ENCODE assay signal across 9 mouse cellular contexts in the genomic region with DNA sequence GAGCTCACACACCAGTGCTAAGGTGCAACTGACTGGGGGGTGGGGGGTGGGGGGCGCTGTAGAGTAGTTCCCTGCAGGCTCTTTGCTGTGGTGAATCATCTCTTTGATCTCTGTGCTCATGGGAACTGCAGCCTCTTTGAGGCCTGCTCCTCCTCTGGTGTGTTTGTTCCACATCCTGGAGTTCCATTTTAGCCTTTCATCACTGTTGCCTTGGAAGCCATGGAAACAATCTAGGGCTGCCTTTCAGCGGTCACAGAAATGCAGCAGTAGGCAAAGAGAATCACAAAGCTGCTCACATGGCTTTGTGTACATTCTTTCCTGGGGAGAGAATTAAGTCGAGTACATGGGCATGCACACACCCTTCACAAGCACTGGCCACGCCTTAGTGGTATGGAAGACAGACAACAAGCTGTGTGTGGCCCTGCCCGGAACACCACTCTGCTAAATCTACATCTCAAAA.
DNase-seq lines count a peak whose midpoint lies in the region; ATAC-seq and TF ChIP-seq lines count a peak whose summit lies in the region.
"Had no signal": no experiment of that assay in that cellular context is flagged by ENCODE, and none has a peak within 500 bp of the region (broad histone marks: within the 10 kb centered on the region; RNA-seq: fewer than 3 reads in every experiment).

No protein-coding gene starts in this region.

- peaks cover 17% of the 10 kb centered on the region for H3K4me1 ChIP-seq in neural tube, embryonic 12.5 days
- H3K4me1 ChIP-seq in hindbrain, embryonic 14.5 days (replicated peaks; ENCODE audit: control insufficient read depth, insufficient read depth, low read length) = peaks cover 8% of the 10 kb centered on the region; the same call in 1 of the 2 replicates
- peaks cover 9% of the 10 kb centered on the region for H3K4me1 ChIP-seq in neural tube, embryonic 14.5 days (ENCODE audit: control insufficient read depth, insufficient read depth, low read length)
- H3K4me1 ChIP-seq in limb, embryonic 10.5 days = 0 out of 2 replicates have a peak, but pooled peaks cover 2% of the 10 kb centered on the region

- WGBS in neural tube, embryonic 12.5 days = 16% methylated on average over 5 of the region's 5 CpGs
- WGBS in hindbrain, embryonic 14.5 days = 12% methylated on average over 5 of the region's 5 CpGs
- WGBS in neural tube, embryonic 14.5 days = 12% methylated on average over 5 of the region's 5 CpGs
- 62% methylated on average over 5 of the region's 5 CpGs for WGBS in limb, embryonic 10.5 days

- TF ChIP-seq CTCF in brain, embryonic 14.5 days (IDR thresholded peaks at IDR 0.05; ENCODE audit: borderline replicate concordance, extremely low read depth, insufficient read depth, insufficient read length) = no peak

- no peak for DNase-seq in neural tube, embryonic 10.5 days (ENCODE audit: extremely low spot score, low spot score)
- DNase-seq in brain, embryonic 14.5 days (ENCODE audit: low read depth) = peak; percentile 86
- peak; percentile 46 for DNase-seq in hindbrain, embryonic 14.5 days (ENCODE audit: low spot score)
- no peak for DNase-seq in limb, embryonic 10.5 days (ENCODE audit: low spot score)

- H3K4me2 ChIP-seq in neural tube, embryonic 12.5 days (replicated peaks) = no peak overlapping the region
- no peak overlapping the region for H3K4me2 ChIP-seq in hindbrain, embryonic 14.5 days (replicated peaks)
- no peak overlapping the region for H3K4me2 ChIP-seq in neural tube, embryonic 14.5 days (ENCODE audit: low read depth, low read length)

- H3K9me3 ChIP-seq in neural tube, embryonic 12.5 days = no peaks in the 10 kb centered on the region
- no peaks in the 10 kb centered on the region for H3K9me3 ChIP-seq in hindbrain, embryonic 14.5 days (ENCODE audit: control insufficient read depth, low read length)
- H3K9me3 ChIP-seq in neural tube, embryonic 14.5 days (ENCODE audit: control insufficient read depth, low read length) = no peaks in the 10 kb centered on the region
- no peaks in the 10 kb centered on the region for H3K9me3 ChIP-seq in limb, embryonic 10.5 days (replicated peaks)

- H3K4me3 ChIP-seq in neural tube, embryonic 12.5 days = no peak overlapping the region
- H3K4me3 ChIP-seq in hindbrain, embryonic 14.5 days (replicated peaks; ENCODE audit: low read length) = no peak overlapping the region
- no peak overlapping the region for H3K4me3 ChIP-seq in neural tube, embryonic 14.5 days (ENCODE audit: low read depth, low read length)
- H3K4me3 ChIP-seq in limb, embryonic 10.5 days = no peak overlapping the region

- peak; percentile 72 for ATAC-seq in neural tube, embryonic 12.5 days (ENCODE audit: low FRiP score, low read depth)
- ATAC-seq in hindbrain, embryonic 14.5 days (ENCODE audit: low FRiP score) = peak; percentile 48; the same call in 1 of the 2 replicates
- ATAC-seq in neural tube, embryonic 14.5 days (ENCODE audit: low read depth) = peak; percentile 65; the same call in 1 of the 2 replicates
- no peak for ATAC-seq in megakaryocyte progenitor cell, adult 5-6 weeks (replicated peaks; ENCODE audit: poor library complexity)
- ATAC-seq: intestine, postnatal 0 days had no signal

- no peak for TF ChIP-seq POLR2A in brain, embryonic 14.5 days (IDR thresholded peaks at IDR 0.05; ENCODE audit: borderline replicate concordance, extremely low read depth, insufficient read depth, insufficient read length, poor library complexity, severe bottlenecking)

- no peak overlapping the region for H3K27ac ChIP-seq in neural tube, embryonic 12.5 days
- H3K27ac ChIP-seq in hindbrain, embryonic 14.5 days = 0 out of 2 replicates have a peak overlapping the region, but pooled peaks have one; percentile 43
- no peak overlapping the region for H3K27ac ChIP-seq in neural tube, embryonic 14.5 days (ENCODE audit: low read depth, low read length)
- H3K27ac ChIP-seq in limb, embryonic 10.5 days = no peak overlapping the region
- H3K27ac ChIP-seq: liver, embryonic 14.5 days had no signal

- no peak overlapping the region for H3K9ac ChIP-seq in neural tube, embryonic 12.5 days
- H3K9ac ChIP-seq in hindbrain, embryonic 14.5 days = no peak overlapping the region
- no peak overlapping the region for H3K9ac ChIP-seq in neural tube, embryonic 14.5 days (replicated peaks; ENCODE audit: low read depth, low read length)
- H3K9ac ChIP-seq: liver, embryonic 14.5 days had no signal

- no peaks in the 10 kb centered on the region for H3K36me3 ChIP-seq in neural tube, embryonic 12.5 days
- no peaks in the 10 kb centered on the region for H3K36me3 ChIP-seq in hindbrain, embryonic 14.5 days (replicated peaks; ENCODE audit: control insufficient read depth, insufficient read depth)
- H3K36me3 ChIP-seq in neural tube, embryonic 14.5 days (ENCODE audit: control insufficient read depth, insufficient read depth, low read length) = no peaks in the 10 kb centered on the region
- H3K36me3 ChIP-seq in limb, embryonic 10.5 days = peaks cover 49% of the 10 kb centered on the region

- no peaks in the 10 kb centered on the region for H3K27me3 ChIP-seq in neural tube, embryonic 12.5 days (replicated peaks)
- H3K27me3 ChIP-seq in hindbrain, embryonic 14.5 days (ENCODE audit: control insufficient read depth, insufficient read depth, low read length) = peaks cover 3% of the 10 kb centered on the region; the same call in 1 of the 2 replicates
- H3K27me3 ChIP-seq in neural tube, embryonic 14.5 days (ENCODE audit: control insufficient read depth, insufficient read depth, low read length) = no peaks in the 10 kb centered on the region
- H3K27me3 ChIP-seq in limb, embryonic 10.5 days (ENCODE audit: low read depth, poor library complexity, severe bottlenecking) = no peaks in the 10 kb centered on the region

Comparison
In these comparisons a context has a peak if more than half of its experiments do, and no peak if none do; other contexts are left out.
1. DNase-seq: peak in brain, embryonic 14.5 days (single experiment) and hindbrain, embryonic 14.5 days (single experiment); none in neural tube, embryonic 10.5 days (single experiment) and limb, embryonic 10.5 days (single experiment).